Mouse (Mus musculus): ENCODE measurements around the gene Xpnpep2. TPM values are rescaled to one million over a fixed set of nuclear protein-coding genes. Genes with fewer than 3 reads are reported as not detected.
A peak's percentile ranks its signal among the peaks of the same experiment; 100 is the strongest.

Gene Xpnpep2
- polyA plus RNA-seq, 1 experiment: 1.0 TPM

DNA sequence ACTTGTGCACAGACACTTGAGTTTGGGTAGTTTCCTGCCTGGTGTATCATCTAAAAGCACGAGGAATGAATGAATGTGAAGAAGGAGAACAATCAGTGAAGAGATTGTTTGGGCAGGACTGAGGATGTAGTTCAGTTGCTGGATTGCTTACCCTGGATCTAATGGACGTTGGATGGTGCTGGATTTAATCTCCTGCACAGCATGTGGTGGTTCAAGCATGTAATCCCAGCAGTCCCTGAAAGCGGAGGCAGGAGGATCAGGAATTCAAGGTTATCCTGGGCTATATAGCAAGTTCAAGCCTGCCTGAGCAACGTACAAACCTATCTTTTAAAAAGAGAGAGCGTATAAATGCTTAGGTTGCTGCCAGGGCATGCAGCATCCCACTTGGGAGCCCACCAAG, 36.1 kb upstream of the Xpnpep2 start:
- H3K36me3 ChIP-seq (ENCODE audit: control insufficient read depth, insufficient read depth): no peaks in the 10 kb centered on the region
- H3K4me3 ChIP-seq: no peak overlapping the region
- no peak overlapping the region for H3K4me2 ChIP-seq (ENCODE audit: low read depth)
- H3ac ChIP-seq (ENCODE audit: control insufficient read depth, insufficient read length): no peak overlapping the region
- no peaks in the 10 kb centered on the region for H3K27me3 ChIP-seq (ENCODE audit: control insufficient read depth, insufficient read depth, insufficient read length)
- no peaks in the 10 kb centered on the region for H3K79me2 ChIP-seq (ENCODE audit: control insufficient read depth, insufficient read depth)
- TF ChIP-seq SRF (IDR thresholded peaks at IDR 0.05; ENCODE audit: control insufficient read depth, insufficient read length, low read depth) (no peak), MYOD1 (IDR thresholded peaks at IDR 0.05; ENCODE audit: control insufficient read depth in 1 of 3, insufficient read length in 2 of 3, low read depth in 2 of 3) (no peak), POLR2AphosphoS2 (IDR thresholded peaks at IDR 0.05; ENCODE audit: insufficient read length, low read depth) (no peak), USF1 (IDR thresholded peaks at IDR 0.05; ENCODE audit: low read depth) (no peak), MAX (IDR thresholded peaks at IDR 0.05; ENCODE audit: low read depth) (no peak), E2F4 (IDR thresholded peaks at IDR 0.05; ENCODE audit: insufficient read depth) (no peak), CEBPB (IDR thresholded peaks at IDR 0.05; ENCODE audit: insufficient read depth, poor library complexity, severe bottlenecking) (no peak), REST (IDR thresholded peaks at IDR 0.05; ENCODE audit: insufficient read depth, insufficient read length) (no peak), POLR2A (IDR thresholded peaks at IDR 0.05; ENCODE audit: insufficient read length, low read depth) (no peak), TCF3 (IDR thresholded peaks at IDR 0.05; ENCODE audit: insufficient read length, low read depth) (no peak), TCF12 (IDR thresholded peaks at IDR 0.05; ENCODE audit: insufficient read depth, poor library complexity, severe bottlenecking) (no peak), MYOG (IDR thresholded peaks at IDR 0.05; ENCODE audit: control insufficient read depth in 1 of 3, insufficient read depth in 1 of 3, insufficient read length in 2 of 3, low read depth in 2 of 3) (no peak)

DNA sequence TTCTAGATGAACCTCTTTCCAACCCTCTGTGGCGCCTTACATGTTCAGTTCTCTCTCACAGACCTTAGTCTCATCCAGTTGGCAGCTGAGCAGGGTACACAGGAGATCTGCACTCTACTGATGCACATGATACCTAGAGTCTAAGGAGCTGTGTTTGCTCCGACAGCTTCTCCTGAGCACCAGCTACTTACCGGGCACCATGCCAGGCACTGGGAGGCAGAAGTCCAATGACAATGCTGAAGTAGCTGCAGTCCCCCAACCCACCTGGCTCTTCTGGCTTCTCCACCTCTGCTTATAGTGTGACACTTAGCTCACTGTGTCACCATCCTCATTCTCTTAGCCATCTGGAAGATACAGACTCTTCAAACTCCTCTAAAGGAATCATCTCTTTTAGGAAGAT, 33.8 kb upstream of the Xpnpep2 start:
- H3K4me3 ChIP-seq: no peak overlapping the region
- H3K4me2 ChIP-seq (ENCODE audit: low read depth): no peak overlapping the region
- no peaks in the 10 kb centered on the region for H3K36me3 ChIP-seq (ENCODE audit: control insufficient read depth, insufficient read depth)
- TF ChIP-seq TCF3 (IDR thresholded peaks at IDR 0.05; ENCODE audit: insufficient read length, low read depth) (no peak), POLR2A (IDR thresholded peaks at IDR 0.05; ENCODE audit: insufficient read length, low read depth) (no peak), SRF (IDR thresholded peaks at IDR 0.05; ENCODE audit: control insufficient read depth, insufficient read length, low read depth) (no peak), POLR2AphosphoS2 (IDR thresholded peaks at IDR 0.05; ENCODE audit: insufficient read length, low read depth) (no peak), CEBPB (IDR thresholded peaks at IDR 0.05; ENCODE audit: insufficient read depth, poor library complexity, severe bottlenecking) (no peak), E2F4 (IDR thresholded peaks at IDR 0.05; ENCODE audit: insufficient read depth) (no peak), MYOD1 (IDR thresholded peaks at IDR 0.05; ENCODE audit: control insufficient read depth in 1 of 3, insufficient read length in 2 of 3, low read depth in 2 of 3) (no peak), MYOG (IDR thresholded peaks at IDR 0.05; ENCODE audit: control insufficient read depth in 1 of 3, insufficient read depth in 1 of 3, insufficient read length in 2 of 3, low read depth in 2 of 3) (no peak), USF1 (IDR thresholded peaks at IDR 0.05; ENCODE audit: low read depth) (no peak), TCF12 (IDR thresholded peaks at IDR 0.05; ENCODE audit: insufficient read depth, poor library complexity, severe bottlenecking) (no peak), REST (IDR thresholded peaks at IDR 0.05; ENCODE audit: insufficient read depth, insufficient read length) (no peak), MAX (IDR thresholded peaks at IDR 0.05; ENCODE audit: low read depth) (no peak)
- no peaks in the 10 kb centered on the region for H3K79me2 ChIP-seq (ENCODE audit: control insufficient read depth, insufficient read depth)
- H3ac ChIP-seq (ENCODE audit: control insufficient read depth, insufficient read length): no peak overlapping the region
- H3K27me3 ChIP-seq (ENCODE audit: control insufficient read depth, insufficient read depth, insufficient read length): no peaks in the 10 kb centered on the region

DNA sequence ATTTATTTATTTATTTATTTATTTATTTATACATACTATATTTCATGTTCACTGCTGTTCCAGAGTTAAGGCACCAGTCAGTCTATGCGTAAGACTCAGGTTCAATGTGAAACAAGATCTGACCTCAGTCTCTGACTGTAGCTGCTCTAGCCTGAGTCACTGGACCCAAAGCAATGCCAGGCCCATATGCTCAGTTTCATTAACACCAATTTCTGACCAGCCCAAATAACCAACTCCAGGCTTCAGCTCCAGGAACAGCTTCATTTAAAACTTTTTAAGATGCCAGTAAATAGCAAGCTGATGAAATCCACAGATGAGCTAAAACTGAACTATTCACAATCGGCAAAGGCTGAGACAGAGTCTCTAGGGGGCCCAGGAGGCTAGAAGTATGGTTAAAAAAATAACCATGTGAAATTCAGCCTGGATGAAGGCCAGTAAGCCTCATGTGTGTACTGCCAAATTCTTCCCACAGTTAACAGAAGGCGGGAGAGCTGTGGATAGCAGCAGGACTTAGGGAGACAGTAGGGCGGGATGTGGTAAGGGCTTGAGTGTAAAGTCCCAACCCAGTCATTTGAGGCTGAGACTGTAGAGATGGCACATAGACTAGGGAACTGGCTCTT, 31.6 kb upstream of the Xpnpep2 start:
- TF ChIP-seq CEBPB (IDR thresholded peaks at IDR 0.05; ENCODE audit: insufficient read depth, poor library complexity, severe bottlenecking) (no peak), MYOG (IDR thresholded peaks at IDR 0.05; ENCODE audit: control insufficient read depth in 1 of 3, insufficient read depth in 1 of 3, insufficient read length in 2 of 3, low read depth in 2 of 3) (no peak), TCF3 (IDR thresholded peaks at IDR 0.05; ENCODE audit: insufficient read length, low read depth) (no peak), POLR2AphosphoS2 (IDR thresholded peaks at IDR 0.05; ENCODE audit: insufficient read length, low read depth) (no peak), MAX (IDR thresholded peaks at IDR 0.05; ENCODE audit: low read depth) (no peak), USF1 (IDR thresholded peaks at IDR 0.05; ENCODE audit: low read depth) (no peak), POLR2A (IDR thresholded peaks at IDR 0.05; ENCODE audit: insufficient read length, low read depth) (no peak), SRF (IDR thresholded peaks at IDR 0.05; ENCODE audit: control insufficient read depth, insufficient read length, low read depth) (no peak), REST (IDR thresholded peaks at IDR 0.05; ENCODE audit: insufficient read depth, insufficient read length) (no peak), MYOD1 (IDR thresholded peaks at IDR 0.05; ENCODE audit: control insufficient read depth in 1 of 3, insufficient read length in 2 of 3, low read depth in 2 of 3) (no peak), E2F4 (IDR thresholded peaks at IDR 0.05; ENCODE audit: insufficient read depth) (no peak), TCF12 (IDR thresholded peaks at IDR 0.05; ENCODE audit: insufficient read depth, poor library complexity, severe bottlenecking) (no peak)
- no peak overlapping the region for H3ac ChIP-seq (ENCODE audit: control insufficient read depth, insufficient read length)
- H3K36me3 ChIP-seq (ENCODE audit: control insufficient read depth, insufficient read depth): no peaks in the 10 kb centered on the region

DNA sequence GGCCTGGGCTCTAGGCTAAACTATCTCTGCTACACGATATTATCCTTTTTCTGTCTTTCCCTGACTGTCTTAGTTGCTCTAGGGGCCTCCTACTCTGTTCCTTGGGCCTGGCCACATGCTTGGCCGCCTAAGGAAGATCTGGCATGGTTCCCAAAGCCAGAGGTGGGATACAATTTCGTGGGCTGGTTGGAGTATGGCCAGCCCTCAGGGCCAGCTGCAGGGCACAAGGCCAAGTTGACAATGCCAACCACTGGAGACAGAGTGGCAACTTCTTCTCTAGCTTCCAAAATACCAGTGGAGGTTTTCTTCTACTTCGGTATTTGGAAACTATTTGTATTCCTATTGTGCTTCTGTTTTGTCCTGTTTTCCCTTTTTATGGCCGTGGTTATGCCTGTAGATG, 26.2 kb upstream of the Xpnpep2 start:
- H3K4me3 ChIP-seq: no peak overlapping the region
- no peaks in the 10 kb centered on the region for H3K36me3 ChIP-seq (ENCODE audit: control insufficient read depth, insufficient read depth)
- H3K79me2 ChIP-seq (ENCODE audit: control insufficient read depth, insufficient read depth): no peaks in the 10 kb centered on the region
- no peak for TF ChIP-seq REST (IDR thresholded peaks at IDR 0.05; ENCODE audit: insufficient read depth, insufficient read length)
- no peak for TF ChIP-seq POLR2AphosphoS2 (IDR thresholded peaks at IDR 0.05; ENCODE audit: insufficient read length, low read depth)
- TF ChIP-seq MYOD1 (IDR thresholded peaks at IDR 0.05; ENCODE audit: control insufficient read depth in 1 of 3, insufficient read length in 2 of 3, low read depth in 2 of 3): peak in 2 of 3 experiments; percentile 80 to 85
- TF ChIP-seq MYOG (IDR thresholded peaks at IDR 0.05; ENCODE audit: control insufficient read depth in 1 of 3, insufficient read depth in 1 of 3, insufficient read length in 2 of 3, low read depth in 2 of 3): peak in 1 of 3 experiments; percentile 60
- peak overlapping the region; percentile 73 for H3K4me2 ChIP-seq (ENCODE audit: low read depth)
- H3K27me3 ChIP-seq (ENCODE audit: control insufficient read depth, insufficient read depth, insufficient read length): no peaks in the 10 kb centered on the region
- H3ac ChIP-seq (ENCODE audit: control insufficient read depth, insufficient read length): no peak overlapping the region

More for the DNA sequence above, 31.6 kb upstream of the Xpnpep2 start:
- Histone ChIP-seq H3K27me3 (ENCODE audit: control insufficient read depth, insufficient read depth, insufficient read length) (no peaks in the 10 kb centered on the region), H3K4me3 (no peak overlapping the region), H3K4me2 (ENCODE audit: low read depth) (peak overlapping the region; percentile 50), H3K79me2 (ENCODE audit: control insufficient read depth, insufficient read depth) (no peaks in the 10 kb centered on the region)
